Mouse (Mus musculus): ENCODE data around the gene Wnt5a. TPM values are rescaled to one million over a fixed set of nuclear protein-coding genes. Genes with fewer than 3 reads are reported as not detected.

Gene Wnt5a
- polyA plus RNA-seq, 1 experiment from 2014 or later: 12.2 TPM

- no peak overlapping the region for H3K9ac ChIP-seq (ENCODE audit: low read length)
- no peak overlapping the region for H3K27ac ChIP-seq (replicated peaks)
- no peaks in the 10 kb centered on the region for H3K9me3 ChIP-seq (ENCODE audit: control insufficient read depth, low read length)
- TF ChIP-seq EP300 (optimal IDR thresholded peaks at IDR 0.05): no peak
- no peak for TF ChIP-seq CTCF (IDR thresholded peaks at IDR 0.05; ENCODE audit: low read depth)
- H3K4me3 ChIP-seq (ENCODE audit: low read depth, low read length): no peak overlapping the region
- no peak overlapping the region for H3K4me2 ChIP-seq (replicated peaks; ENCODE audit: low read depth)
- no peak for ATAC-seq (ENCODE audit: low FRiP score, low TSS enrichment)
- no peaks in the 10 kb centered on the region for H3K27me3 ChIP-seq (ENCODE audit: control insufficient read depth, insufficient read depth, low read length)
- WGBS: 74% methylated on average over 6 of the region's 6 CpGs
- H3K36me3 ChIP-seq (ENCODE audit: control insufficient read depth, insufficient read depth, low read length): no peaks in the 10 kb centered on the region
- H3K4me1 ChIP-seq (replicated peaks; ENCODE audit: control insufficient read depth, insufficient read depth): no peaks in the 10 kb centered on the region
- no peak for DNase-seq (ENCODE audit: low spot score)
Measured at GRCm38 (mm10) chr14:28470212-28470611, 34.3 kb upstream of the Wnt5a start.

- Histone ChIP-seq H3K27ac (replicated peaks) (no peak overlapping the region), H3K4me2 (replicated peaks; ENCODE audit: low read depth) (no peak overlapping the region)
- no peak for ATAC-seq (ENCODE audit: low FRiP score, low TSS enrichment)
Measured at GRCm38 (mm10) chr14:28475012-28475411, 29.5 kb upstream of the Wnt5a start.

GRCm38 (mm10) chr14:28475421-28475820 lies 29.1 kb upstream of the Wnt5a start:
- Histone ChIP-seq H3K27ac (replicated peaks) (no peak overlapping the region), H3K9ac (ENCODE audit: low read length) (no peak overlapping the region), H3K36me3 (ENCODE audit: control insufficient read depth, insufficient read depth, low read length) (no peaks in the 10 kb centered on the region), H3K4me2 (replicated peaks; ENCODE audit: low read depth) (no peak overlapping the region), H3K9me3 (ENCODE audit: control insufficient read depth, low read length) (no peaks in the 10 kb centered on the region), H3K27me3 (ENCODE audit: control insufficient read depth, insufficient read depth, low read length) (no peaks in the 10 kb centered on the region), H3K4me1 (replicated peaks; ENCODE audit: control insufficient read depth, insufficient read depth) (no peaks in the 10 kb centered on the region), H3K4me3 (ENCODE audit: low read depth, low read length) (no peak overlapping the region)
- ATAC-seq (ENCODE audit: low FRiP score, low TSS enrichment): no peak
- no peak for TF ChIP-seq CTCF (IDR thresholded peaks at IDR 0.05; ENCODE audit: low read depth)
- TF ChIP-seq EP300 (optimal IDR thresholded peaks at IDR 0.05): no peak
- WGBS: 41% methylated on average over 7 of the region's 7 CpGs
- no peak for DNase-seq (ENCODE audit: low spot score)

More at GRCm38 (mm10) chr14:28475012-28475411, 29.5 kb upstream of the Wnt5a start:
- DNase-seq (ENCODE audit: low spot score): no peak
- Histone ChIP-seq H3K9ac (ENCODE audit: low read length) (no peak overlapping the region), H3K27me3 (ENCODE audit: control insufficient read depth, insufficient read depth, low read length) (no peaks in the 10 kb centered on the region), H3K9me3 (ENCODE audit: control insufficient read depth, low read length) (no peaks in the 10 kb centered on the region), H3K4me3 (ENCODE audit: low read depth, low read length) (no peak overlapping the region), H3K4me1 (replicated peaks; ENCODE audit: control insufficient read depth, insufficient read depth) (no peaks in the 10 kb centered on the region), H3K36me3 (ENCODE audit: control insufficient read depth, insufficient read depth, low read length) (no peaks in the 10 kb centered on the region)
- 46% methylated on average over 3 of the region's 3 CpGs for WGBS
- TF ChIP-seq CTCF (IDR thresholded peaks at IDR 0.05; ENCODE audit: low read depth) (no peak), EP300 (optimal IDR thresholded peaks at IDR 0.05) (no peak)

GRCm38 (mm10) chr14:28476746-28477145 lies 27.8 kb upstream of the Wnt5a start:
- Histone ChIP-seq H3K9ac (ENCODE audit: low read length) (no peak overlapping the region), H3K4me2 (replicated peaks; ENCODE audit: low read depth) (no peak overlapping the region), H3K27me3 (ENCODE audit: control insufficient read depth, insufficient read depth, low read length) (no peaks in the 10 kb centered on the region), H3K27ac (replicated peaks) (no peak overlapping the region), H3K4me3 (ENCODE audit: low read depth, low read length) (no peak overlapping the region), H3K4me1 (replicated peaks; ENCODE audit: control insufficient read depth, insufficient read depth) (no peaks in the 10 kb centered on the region), H3K9me3 (ENCODE audit: control insufficient read depth, low read length) (no peaks in the 10 kb centered on the region), H3K36me3 (ENCODE audit: control insufficient read depth, insufficient read depth, low read length) (no peaks in the 10 kb centered on the region)
- 55% methylated on average over 3 of the region's 3 CpGs for WGBS
- no peak for ATAC-seq (ENCODE audit: low FRiP score, low TSS enrichment)
- TF ChIP-seq CTCF (IDR thresholded peaks at IDR 0.05; ENCODE audit: low read depth) (no peak), EP300 (optimal IDR thresholded peaks at IDR 0.05) (no peak)
- DNase-seq (ENCODE audit: low spot score): no peak

GRCm38 (mm10) chr14:28480866-28481265 lies 23.7 kb upstream of the Wnt5a start:
- TF ChIP-seq EP300 (optimal IDR thresholded peaks at IDR 0.05) (no peak), CTCF (IDR thresholded peaks at IDR 0.05; ENCODE audit: low read depth) (no peak)
- H3K4me1 ChIP-seq (replicated peaks; ENCODE audit: control insufficient read depth, insufficient read depth): no peaks in the 10 kb centered on the region
- no peak for DNase-seq (ENCODE audit: low spot score)
- ATAC-seq (ENCODE audit: low FRiP score, low TSS enrichment): no peak
- no peak overlapping the region for H3K27ac ChIP-seq (replicated peaks)
- WGBS: 80% methylated on average over 1 of the region's 1 CpGs
- H3K9me3 ChIP-seq (ENCODE audit: control insufficient read depth, low read length): no peaks in the 10 kb centered on the region
- H3K27me3 ChIP-seq (ENCODE audit: control insufficient read depth, insufficient read depth, low read length): no peaks in the 10 kb centered on the region
- H3K9ac ChIP-seq (ENCODE audit: low read length): no peak overlapping the region
- H3K4me2 ChIP-seq (replicated peaks; ENCODE audit: low read depth): no peak overlapping the region
- H3K4me3 ChIP-seq (ENCODE audit: low read depth, low read length): no peak overlapping the region
- H3K36me3 ChIP-seq (ENCODE audit: control insufficient read depth, insufficient read depth, low read length): no peaks in the 10 kb centered on the region

- Histone ChIP-seq H3K9ac (ENCODE audit: low read length) (no peak overlapping the region), H3K4me2 (replicated peaks; ENCODE audit: low read depth) (no peak overlapping the region), H3K9me3 (ENCODE audit: control insufficient read depth, low read length) (no peaks in the 10 kb centered on the region), H3K27me3 (ENCODE audit: control insufficient read depth, insufficient read depth, low read length) (no peaks in the 10 kb centered on the region), H3K4me1 (replicated peaks; ENCODE audit: control insufficient read depth, insufficient read depth) (no peaks in the 10 kb centered on the region), H3K4me3 (ENCODE audit: low read depth, low read length) (no peak overlapping the region), H3K36me3 (ENCODE audit: control insufficient read depth, insufficient read depth, low read length) (no peaks in the 10 kb centered on the region), H3K27ac (replicated peaks) (no peak overlapping the region)
- ATAC-seq (ENCODE audit: low FRiP score, low TSS enrichment): no peak
- WGBS: 77% methylated on average over 4 of the region's 4 CpGs
- no peak for DNase-seq (ENCODE audit: low spot score)
- TF ChIP-seq CTCF (IDR thresholded peaks at IDR 0.05; ENCODE audit: low read depth) (no peak), EP300 (optimal IDR thresholded peaks at IDR 0.05) (no peak)
Measured at GRCm38 (mm10) chr14:28493806-28494205, 10.7 kb upstream of the Wnt5a start.
